Mouse (Mus musculus) kidney, postnatal 14 days (tissue): ENCODE measurements at regions not wholly inside any gene's neighbourhood (a gene's known extent, or its start where the extent isn't known, plus 50 kb on each side); places are given as distances from the start of the nearest gene placed in this dataset.

Experiments
- DNase-seq: peaks from one replicate; pipeline ENCODE4 v3.0.0; 2022; ENCODE audit warnings: mixed read lengths

DNA sequence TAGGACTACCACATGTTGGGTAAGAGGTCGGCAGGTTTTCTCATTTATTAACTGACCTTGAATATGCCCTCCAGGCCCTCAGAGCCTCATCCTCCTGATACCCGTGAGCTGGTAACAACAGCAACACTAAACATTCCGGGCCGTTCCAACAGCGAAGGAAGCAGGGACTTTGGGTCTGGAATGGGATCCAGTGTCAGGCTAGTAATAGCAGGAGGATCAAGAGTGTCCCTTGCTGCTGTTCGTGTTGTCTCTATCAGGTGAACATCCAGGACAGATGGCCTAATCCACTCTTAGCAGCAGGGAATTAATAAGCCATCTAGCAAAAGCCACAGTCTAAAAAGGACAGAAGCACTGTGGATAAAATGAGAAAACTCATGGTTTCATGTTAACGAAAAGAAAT, 106.7 kb downstream of the Cpeb2 start:
- DNase-seq: peak; percentile 8

- no peak for DNase-seq
These were observed 108.5 kb downstream of the Cpeb2 start for GRCm38 (mm10) chr5:43341475-43341874.

GRCm38 (mm10) chr5:43344441-43344840, 111.5 kb downstream of the Cpeb2 start:
- DNase-seq: peak; percentile 7

- DNase-seq: no peak
These were observed 118.0 kb downstream of the Cpeb2 start for GRCm38 (mm10) chr5:43350987-43351386.

DNA sequence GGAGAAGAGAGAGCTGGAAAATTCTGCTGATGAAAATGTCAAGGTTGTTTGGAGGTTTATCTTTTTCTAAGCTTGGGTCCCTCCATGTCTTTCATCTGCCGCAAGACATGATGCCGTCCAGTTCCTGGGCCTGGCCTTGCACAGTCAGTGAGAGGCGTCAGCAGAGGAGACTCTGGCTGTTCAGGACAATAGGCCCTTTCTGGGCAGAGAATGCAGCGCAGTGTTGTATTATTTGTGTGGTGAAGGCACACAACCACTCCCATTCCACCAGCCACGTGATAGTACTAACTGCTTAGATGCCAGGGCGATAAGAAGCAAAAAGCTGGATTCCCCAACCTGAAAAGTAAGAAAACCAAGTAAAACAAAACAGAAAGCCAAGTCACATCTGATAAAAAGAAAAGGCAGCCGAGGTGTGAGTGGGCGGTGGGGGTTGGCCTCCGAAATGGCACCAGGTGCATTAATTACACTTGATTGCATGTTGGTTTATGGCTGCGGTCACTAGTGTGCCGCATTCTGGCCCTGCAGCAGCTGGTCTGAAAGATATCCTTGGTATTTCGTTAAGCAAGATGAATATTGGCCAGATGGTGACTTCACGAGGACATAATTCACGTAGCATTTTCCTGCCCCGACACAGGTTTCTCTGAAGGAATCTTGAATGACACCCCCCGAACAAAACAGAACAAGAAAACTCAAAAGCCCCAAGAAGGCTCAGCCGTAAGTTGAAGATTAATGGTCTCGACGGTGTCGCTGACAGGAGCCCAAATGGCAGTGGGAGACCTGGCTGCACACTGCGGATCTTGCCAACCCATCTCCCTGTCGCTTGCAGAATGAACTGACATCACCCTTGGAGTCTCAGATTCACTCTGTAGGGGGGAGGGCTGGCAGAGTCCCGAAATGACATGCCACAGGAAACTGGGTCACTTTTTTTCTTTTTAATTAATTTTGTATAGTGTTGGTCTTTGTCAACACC, 120.3 kb downstream of the Cpeb2 start:
- no peak for DNase-seq

- peak; percentile 14 for DNase-seq
These were observed 121.5 kb downstream of the Cpeb2 start for GRCm38 (mm10) chr5:43354351-43354942.

GRCm38 (mm10) chr5:43355026-43355580, 122.1 kb downstream of the Cpeb2 start:
- peak; percentile 92 for DNase-seq

- DNase-seq: no peak
These were observed 122.9 kb downstream of the Cpeb2 start for GRCm38 (mm10) chr5:43355832-43356231.

DNA sequence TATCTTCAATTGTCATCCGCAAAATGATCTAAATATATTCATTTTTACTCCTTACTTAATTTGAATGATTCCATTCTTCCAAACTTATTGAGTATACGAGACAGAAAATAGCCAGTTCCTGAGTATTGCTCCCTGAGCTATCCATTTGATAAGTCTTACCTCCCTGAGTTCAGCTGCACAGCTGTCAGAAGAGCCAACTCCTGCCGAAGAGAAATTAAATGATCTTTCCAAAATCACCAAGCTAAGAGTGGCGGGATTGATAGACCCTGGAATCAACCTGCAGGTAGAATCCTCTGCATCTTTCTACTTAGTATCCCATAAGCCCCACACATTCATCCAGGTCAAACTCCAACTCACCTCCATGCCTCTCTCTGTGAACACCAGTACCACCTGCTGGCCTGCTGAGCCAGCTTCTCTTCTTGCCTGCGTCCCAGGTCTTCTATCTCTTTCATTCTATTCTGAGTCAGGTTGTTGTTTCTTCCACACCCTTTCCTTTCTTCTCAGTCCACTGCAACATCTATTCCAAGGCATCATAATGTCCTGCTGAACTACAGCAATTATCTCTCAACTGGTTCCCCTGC, 124.2 kb downstream of the Cpeb2 start:
- DNase-seq: peak; percentile 31

DNA sequence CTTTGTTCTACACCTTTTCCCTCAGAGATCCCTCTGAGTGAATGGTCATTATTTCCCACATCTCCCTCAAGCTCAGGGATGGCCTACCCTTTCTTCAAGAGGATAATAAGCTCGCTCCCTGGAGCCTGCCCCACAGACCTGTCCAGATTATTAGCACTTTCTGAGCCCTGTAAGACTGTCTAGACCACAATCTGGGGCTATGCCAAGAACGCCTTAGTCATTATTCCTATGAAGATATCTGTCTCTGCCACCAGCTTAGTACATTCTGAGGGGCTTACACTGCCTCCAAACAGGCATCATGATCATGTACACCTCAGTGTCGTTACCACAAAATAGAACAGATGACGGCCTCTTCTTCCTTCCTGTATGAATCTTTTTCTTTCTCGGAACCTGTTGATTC, 124.9 kb downstream of the Cpeb2 start:
- DNase-seq: no peak

- DNase-seq: no peak
These were observed 126.2 kb downstream of the Cpeb2 start for GRCm38 (mm10) chr5:43358928-43359765.

DNA sequence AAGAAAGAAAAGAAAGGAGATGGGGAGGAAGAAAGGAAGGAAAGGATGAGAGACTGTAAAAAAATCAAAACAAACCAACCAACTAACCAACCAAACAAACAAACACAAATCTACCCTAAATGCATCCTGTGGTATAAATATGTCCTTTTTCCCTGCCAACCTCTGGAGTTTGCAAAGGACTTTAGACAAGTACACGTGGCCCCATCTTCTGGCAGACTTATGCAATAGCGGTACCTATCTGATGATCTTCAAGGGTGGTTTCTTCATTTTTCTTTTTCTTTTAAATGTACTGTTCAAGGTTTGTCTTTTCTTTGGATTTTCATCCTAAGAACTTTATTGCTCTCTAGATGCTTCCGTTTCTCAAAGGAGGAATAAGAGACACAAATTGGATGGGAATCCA, 127.3 kb downstream of the Cpeb2 start:
- DNase-seq: peak; percentile 24

- no peak for DNase-seq
These were observed 128.1 kb downstream of the Cpeb2 start for GRCm38 (mm10) chr5:43361026-43361425.

- no peak for DNase-seq
These were observed 139.4 kb downstream of the Cpeb2 start for GRCm38 (mm10) chr5:43372385-43372784.

GRCm38 (mm10) chr5:43384689-43385375, 130.5 kb upstream of the C1qtnf7 start:
- no peak for DNase-seq

DNA sequence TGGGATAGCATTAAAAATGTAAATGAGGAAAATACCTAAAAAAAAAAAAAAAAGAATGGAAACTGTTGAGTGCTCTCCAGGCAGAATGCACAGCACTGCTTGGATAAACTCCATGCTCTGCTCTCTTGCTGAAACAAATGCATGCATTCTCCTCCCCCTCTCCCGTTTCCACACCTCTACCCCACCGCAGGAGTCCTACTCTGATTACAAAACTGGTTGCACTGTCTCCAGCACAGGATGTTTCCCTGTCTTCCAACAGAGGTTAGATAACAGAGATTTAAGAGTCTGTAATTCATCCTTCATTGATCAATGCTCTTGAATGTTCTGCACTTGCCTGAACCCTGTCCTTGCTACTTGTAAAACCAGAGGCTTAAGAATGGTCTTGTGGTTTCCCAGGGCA, 124.3 kb upstream of the C1qtnf7 start:
- no peak for DNase-seq

DNA sequence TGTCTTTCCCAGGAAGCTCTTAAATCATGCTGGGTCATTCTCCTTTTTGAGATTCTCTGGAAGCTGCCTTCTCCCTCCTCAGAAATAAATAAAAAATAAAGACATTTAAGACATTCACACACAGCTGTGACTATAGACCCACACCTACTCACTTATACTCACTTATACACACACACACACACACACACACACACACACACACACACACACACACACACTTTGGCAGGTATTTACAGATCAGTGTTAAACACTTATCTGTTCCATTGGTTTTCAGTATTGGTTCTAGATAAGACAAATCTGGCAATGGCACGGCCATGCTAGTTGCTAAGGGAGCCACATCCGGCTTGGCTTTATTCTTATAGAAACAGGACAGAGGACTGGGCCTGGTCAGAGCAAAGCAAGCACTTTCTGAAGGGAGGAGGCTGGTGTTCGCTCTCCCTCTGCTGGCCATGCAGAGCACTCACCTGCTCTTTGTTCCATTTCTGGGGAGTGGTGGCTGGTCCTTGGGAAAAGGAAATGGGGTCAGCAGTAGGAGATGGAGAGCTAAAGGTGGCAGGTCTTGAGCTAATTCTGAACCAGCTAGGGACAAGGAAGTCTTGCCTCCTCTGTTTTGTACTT, 123.8 kb upstream of the C1qtnf7 start:
- DNase-seq: peak; percentile 21

DNA sequence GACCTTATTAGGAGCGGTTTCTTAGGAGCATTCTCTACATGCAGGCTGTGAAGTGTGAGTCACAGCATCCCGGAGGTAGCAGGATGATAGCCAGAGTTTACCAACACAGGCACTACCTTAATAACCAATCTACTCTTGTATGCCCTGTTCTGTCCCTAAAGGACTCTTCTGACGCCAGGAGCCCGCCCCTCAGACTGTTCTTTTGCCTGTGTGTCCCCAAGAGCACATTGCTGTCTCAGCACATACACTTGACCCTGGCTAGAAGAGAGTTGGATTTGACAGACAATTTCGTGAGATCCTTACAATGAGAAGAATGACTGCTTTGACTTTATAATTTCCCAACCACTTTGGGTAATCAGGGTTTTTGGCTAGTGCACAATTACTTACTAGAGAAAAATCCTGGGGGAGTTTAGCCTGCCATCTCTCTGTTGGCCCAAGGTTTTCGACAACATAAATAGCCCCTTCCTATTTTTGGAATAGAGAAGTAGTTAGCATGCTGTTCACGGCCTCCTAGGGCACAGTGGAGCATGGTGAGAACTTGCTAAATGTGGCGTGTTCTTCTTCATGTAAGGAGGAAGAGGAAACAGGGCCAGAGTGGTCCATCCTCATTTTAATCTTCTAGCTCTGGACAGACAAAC, 122.3 kb upstream of the C1qtnf7 start:
- DNase-seq: no peak

- DNase-seq: no peak
These were observed 98.1 kb upstream of the C1qtnf7 start for GRCm38 (mm10) chr5:43417259-43417658.

- peak; percentile 83 for DNase-seq
These were observed 92.3 kb upstream of the C1qtnf7 start for GRCm38 (mm10) chr5:43422815-43423687.
